Mouse (Mus musculus) CH12.LX (cell line): ENCODE measurements around the gene Sec24a.

Experiments
- CTCF ChIP-seq, 2 experiments: IDR thresholded peaks in 1 of 2; conservative IDR thresholded peaks in 1 of 2; 2 replicates each; pipeline ENCODE4 v1.5.1; 2011 to 2012; ENCODE audit warnings: low read depth in 2 of 2, low read length in 2 of 2, improper control_type of control experiment in 1 of 2, inconsistent platforms in 1 of 2, mild to moderate bottlenecking in 1 of 2, moderate library complexity in 1 of 2
- POLR2A ChIP-seq: IDR thresholded peaks from 2 replicates; pipeline ENCODE4 v1.6.1; 2011; ENCODE audit warnings: low read depth, mild to moderate bottlenecking, improper control_type of control experiment, low read length

GRCm38 (mm10) chr11:51662632-51663031, 100.8 kb downstream of the Sec24a start:
- TF ChIP-seq POLR2A (no peak), CTCF (conservative IDR thresholded peaks at IDR 0.05 in 1 of 2, IDR thresholded peaks at IDR 0.05 in 1 of 2; ENCODE audit: low read depth in 2 of 2, low read length in 2 of 2) (no peak)
